Mouse (Mus musculus) brain, adult 2 months (tissue): ENCODE results near the gene Syp.

ENCODE experiments used
- DNase-seq: peaks from one replicate; pipeline ENCODE4 v3.0.0; 2011; ENCODE audit warnings: low read depth, low spot score

Syp gene

GRCm38 (mm10) chrX:7638401-7639091 lies at the start of gene Syp:
TSS of gene Syp (plus strand) at chrX:7638471.
- peak; percentile 94 for DNase-seq

- DNase-seq: peak; percentile 25
Measured at GRCm38 (mm10) chrX:7595371-7595770, 42.9 kb upstream of the Syp start.

- DNase-seq: no peak
Measured at GRCm38 (mm10) chrX:7604004-7604403, 34.3 kb upstream of the Syp start.

GRCm38 (mm10) chrX:7604879-7605574 lies 33.2 kb upstream of the Syp start, which contains the start of gene Ccdc22:
TSS of gene Ccdc22 (minus strand) at chrX:7605517.
- DNase-seq: peak; percentile 95

- DNase-seq: peak; percentile 12
Measured at GRCm38 (mm10) chrX:7605575-7605941, 32.7 kb upstream of the Syp start.

- no peak for DNase-seq
Measured at GRCm38 (mm10) chrX:7606783-7607182, 31.5 kb upstream of the Syp start, which contains the start of gene Cacna1f. TSS of gene Cacna1f (plus strand) at chrX:7607083.

GRCm38 (mm10) chrX:7610035-7610434 lies 28.2 kb upstream of the Syp start:
- DNase-seq: peak; percentile 30

- peak; percentile 60 for DNase-seq
Measured at GRCm38 (mm10) chrX:7610536-7611258, 27.6 kb upstream of the Syp start.

GRCm38 (mm10) chrX:7617889-7618551 lies 20.3 kb upstream of the Syp start:
- no peak for DNase-seq

- DNase-seq: no peak
Measured at GRCm38 (mm10) chrX:7632560-7632959, 5.7 kb upstream of the Syp start.

GRCm38 (mm10) chrX:7635101-7635500 lies 3.2 kb upstream of the Syp start:
- peak; percentile 85 for DNase-seq

GRCm38 (mm10) chrX:7639536-7640325 lies 1.5 kb downstream of the Syp start:
- peak; percentile 80 for DNase-seq

GRCm38 (mm10) chrX:7640785-7641184 lies 2.5 kb downstream of the Syp start:
- DNase-seq: peak; percentile 61

- DNase-seq: peak; percentile 85
Measured at GRCm38 (mm10) chrX:7645349-7645748, 7.1 kb downstream of the Syp start.

- peak; percentile 92 for DNase-seq
Measured at GRCm38 (mm10) chrX:7648671-7649304, 10.5 kb downstream of the Syp start.

GRCm38 (mm10) chrX:7657221-7657639 lies 19.0 kb downstream of the Syp start, which contains the start of gene Prickle3:
TSS of gene Prickle3 (plus strand) at chrX:7657260.
- DNase-seq: peak; percentile 31

GRCm38 (mm10) chrX:7658031-7658784 lies 19.9 kb downstream of the Syp start:
- DNase-seq: no peak

- no peak for DNase-seq
Measured at GRCm38 (mm10) chrX:7658785-7659589, 20.7 kb downstream of the Syp start.

GRCm38 (mm10) chrX:7661086-7661485 lies 22.8 kb downstream of the Syp start:
- no peak for DNase-seq
